Mouse (Mus musculus) ES-E14 (cell line): ENCODE results near the gene Rhoq. TPM values are rescaled to one million over a fixed set of nuclear protein-coding genes. Genes with fewer than 3 reads are reported as not detected.

ENCODE experiments used
- DNase-seq: peaks from one replicate; pipeline ENCODE4 v3.0.0-alpha.2; 2013; ENCODE audit warnings: low read depth, low spot score
- H3K27ac ChIP-seq: 2 replicates; pipeline ENCODE4 v1.5.1; 2012; ENCODE audit warnings: low read depth, mild to moderate bottlenecking, low read length, moderate library complexity, mixed read lengths; ENCODE audit not compliant: poor library complexity, insufficient read depth, severe bottlenecking
- H3K36me3 ChIP-seq: 2 replicates; pipeline ENCODE4 v1.6.1; 2012; ENCODE audit warnings: mild to moderate bottlenecking, low read length, moderate library complexity, mixed read lengths; ENCODE audit not compliant: control insufficient read depth, poor library complexity, insufficient read depth, severe bottlenecking
- H3K4me1 ChIP-seq, 2 experiments: fragments of 150-350 bp in 1 of 2; sonication (generic) in 1 of 2; 2 replicates each; pipeline ENCODE4 v1.6.1; 2012; ENCODE audit warnings: low read length in 2 of 2, mild to moderate bottlenecking in 1 of 2, mixed read lengths in 1 of 2; ENCODE audit not compliant: control insufficient read depth in 2 of 2, insufficient read depth in 2 of 2, poor library complexity in 1 of 2
- H3K4me3 ChIP-seq, 2 experiments: fragments of 150-350 bp in 1 of 2; sonication (generic) in 1 of 2; 2 replicates each; pipeline ENCODE4 v1.5.1; 2012; ENCODE audit warnings: low read length in 2 of 2, low read depth in 1 of 2, mild to moderate bottlenecking in 1 of 2, mixed read lengths in 1 of 2; ENCODE audit not compliant: insufficient read depth in 1 of 2, poor library complexity in 1 of 2, severe bottlenecking in 1 of 2
- H3K9ac ChIP-seq: 2 replicates; pipeline ENCODE4 v1.6.1; 2012; ENCODE audit warnings: low read depth, mild to moderate bottlenecking, low read length, mixed read lengths; ENCODE audit not compliant: poor library complexity, insufficient read depth, severe bottlenecking
- H3K9me3 ChIP-seq: fragments of 150-350 bp; sonication (generic); 2 replicates; pipeline ENCODE4 v1.6.1; 2012; ENCODE audit warnings: low read depth, mild to moderate bottlenecking, low read length; ENCODE audit not compliant: control insufficient read depth, insufficient read depth
- CHD2 ChIP-seq: IDR thresholded peaks from 2 replicates; pipeline ENCODE4 v1.6.1; 2014; ENCODE audit warnings: mild to moderate bottlenecking, low read depth, low read length, inconsistent platforms
- HCFC1 ChIP-seq: IDR thresholded peaks from 2 replicates; pipeline ENCODE4 v1.6.1; 2012; ENCODE audit warnings: low read length, inconsistent platforms, borderline replicate concordance; ENCODE audit not compliant: insufficient read depth
- MAFK ChIP-seq: IDR thresholded peaks from 2 replicates; pipeline ENCODE4 v1.6.1; 2014; ENCODE audit warnings: mild to moderate bottlenecking, low read depth, low read length, inconsistent platforms; ENCODE audit not compliant: insufficient read depth
- ZC3H11A ChIP-seq: IDR thresholded peaks from 2 replicates; pipeline ENCODE4 v1.6.1; 2012; ENCODE audit warnings: low read depth, mild to moderate bottlenecking, inconsistent platforms, low read length, borderline replicate concordance
- ZNF384 ChIP-seq: IDR thresholded peaks from 2 replicates; pipeline ENCODE4 v1.6.1; 2012; ENCODE audit warnings: low read depth, low read length, inconsistent platforms
- in situ Hi-C, 2 experiments: fragments of 600-800 bp; cut with MboI; formaldehyde crosslinking; loops; one replicate each; pipeline ENCODE4 v1.15.1; 2025; ENCODE audit warnings: low sequenced_read_pairs in 2 of 2, inconsistent platforms in 1 of 2; ENCODE audit not compliant: unreplicated experiment in 2 of 2
- total RNA-seq: library from RNA; depleted of rRNA; stranded (reverse); fragments of 300-350 nt; gene quantifications from 2 replicates; pipeline ENCODE4 v1.2.3, GENCODE M21; 2012

Rhoq gene
- total RNA-seq, 1 experiment = 5.9 TPM

DNA sequence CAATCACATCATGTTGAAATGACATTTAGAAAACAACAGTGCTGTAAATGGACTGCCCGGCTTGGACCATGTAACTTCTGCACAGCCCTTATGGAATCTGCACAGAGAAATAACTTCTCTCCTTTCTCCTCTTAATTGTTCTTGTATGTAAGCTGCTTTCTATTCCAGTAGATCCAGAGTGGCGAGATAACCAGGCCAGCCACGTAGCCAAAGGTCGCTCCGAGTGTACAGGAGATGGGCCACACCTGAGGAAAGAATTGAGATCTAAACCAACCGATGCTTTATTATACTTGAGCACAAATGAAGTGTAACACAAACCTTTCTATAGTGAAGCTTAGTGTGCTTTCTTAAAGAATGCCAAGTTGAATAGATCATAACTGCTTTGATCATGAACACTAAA is 34.4 kb downstream of the Rhoq start:
- DNase-seq = no peak
- H3K4me1 ChIP-seq = no peaks in the 10 kb centered on the region
- TF ChIP-seq MAFK (no peak), CHD2 (no peak), ZNF384 (no peak)
- H3K9ac ChIP-seq = no peak overlapping the region
- H3K4me3 ChIP-seq = no peak overlapping the region
- peaks cover 12% of the 10 kb centered on the region for H3K36me3 ChIP-seq
- in situ Hi-C loops = no loop called here
- no peak overlapping the region for H3K27ac ChIP-seq
- H3K9me3 ChIP-seq = no peaks in the 10 kb centered on the region

DNA sequence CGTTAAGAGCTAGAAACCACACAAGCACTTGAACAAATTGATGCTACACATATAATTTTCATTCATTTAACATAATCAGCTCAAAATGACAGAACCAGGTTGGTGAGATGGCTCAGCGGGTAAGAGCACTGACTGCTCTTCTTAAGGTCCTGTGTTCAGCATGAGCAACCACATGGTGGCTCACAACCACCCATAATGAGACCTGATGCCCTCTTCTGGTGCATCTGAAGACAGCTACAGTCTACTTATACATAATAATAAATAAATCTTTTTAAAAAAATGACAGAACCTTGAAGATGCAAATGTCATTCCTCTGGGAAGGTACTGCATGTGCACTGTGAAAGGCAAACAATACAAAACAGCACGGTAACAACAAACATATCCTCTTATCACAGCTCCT is 46.1 kb downstream of the Rhoq start:
- no peak for DNase-seq
- Histone ChIP-seq H3K27ac (no peak overlapping the region), H3K4me1 (no peaks in the 10 kb centered on the region), H3K36me3 (peaks cover 10% of the 10 kb centered on the region), H3K9ac (no peak overlapping the region), H3K4me3 (no peak overlapping the region), H3K9me3 (no peaks in the 10 kb centered on the region)
- in situ Hi-C loops = no loop called here
- TF ChIP-seq ZNF384 (no peak), MAFK (no peak), ZC3H11A (no peak), HCFC1 (no peak), CHD2 (no peak)

DNA sequence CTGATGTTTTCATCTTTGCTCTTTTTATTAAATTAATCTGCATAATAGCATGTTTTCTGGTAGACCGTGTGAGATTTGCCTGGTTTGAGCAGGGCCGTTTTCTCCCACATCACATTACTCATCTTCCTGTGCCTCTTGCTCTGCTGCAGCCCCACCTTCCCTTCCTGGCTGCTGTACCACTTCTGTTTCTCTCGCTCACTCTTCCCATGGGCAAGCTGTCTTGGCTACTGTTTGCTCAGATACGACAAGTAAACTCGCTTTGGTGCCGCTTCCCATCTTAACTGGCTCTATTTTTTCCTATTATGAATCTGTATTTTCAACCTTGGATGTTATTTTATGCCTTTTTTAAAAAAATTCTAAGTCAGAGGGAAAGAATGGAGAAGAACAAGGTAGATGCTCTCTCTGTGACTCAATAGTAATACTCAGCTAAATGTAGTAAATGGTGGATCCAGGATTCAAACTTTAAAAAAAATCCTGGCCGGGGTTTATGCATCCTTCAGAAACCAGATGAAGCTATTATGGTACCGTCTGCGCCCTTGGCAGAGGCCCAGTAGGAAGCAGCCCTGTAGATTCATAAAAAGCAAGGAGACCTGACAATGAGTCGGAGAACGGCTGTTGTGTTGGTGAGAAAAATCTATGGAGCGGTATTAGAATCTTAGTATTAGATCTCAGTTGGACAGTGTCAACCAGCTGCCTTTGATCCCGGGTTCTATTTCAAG is 48.6 kb downstream of the Rhoq start:
- Histone ChIP-seq H3K36me3 (peaks cover 10% of the 10 kb centered on the region), H3K27ac (no peak overlapping the region), H3K4me1 (no peaks in the 10 kb centered on the region), H3K4me3 (no peak overlapping the region), H3K9me3 (no peaks in the 10 kb centered on the region), H3K9ac (no peak overlapping the region)
- TF ChIP-seq MAFK = no peak
- TF ChIP-seq ZC3H11A = no peak
- no peak for TF ChIP-seq CHD2
- no peak for TF ChIP-seq HCFC1
- no peak for TF ChIP-seq ZNF384
- no peak for DNase-seq
- in situ Hi-C loops = no loop called here

DNA sequence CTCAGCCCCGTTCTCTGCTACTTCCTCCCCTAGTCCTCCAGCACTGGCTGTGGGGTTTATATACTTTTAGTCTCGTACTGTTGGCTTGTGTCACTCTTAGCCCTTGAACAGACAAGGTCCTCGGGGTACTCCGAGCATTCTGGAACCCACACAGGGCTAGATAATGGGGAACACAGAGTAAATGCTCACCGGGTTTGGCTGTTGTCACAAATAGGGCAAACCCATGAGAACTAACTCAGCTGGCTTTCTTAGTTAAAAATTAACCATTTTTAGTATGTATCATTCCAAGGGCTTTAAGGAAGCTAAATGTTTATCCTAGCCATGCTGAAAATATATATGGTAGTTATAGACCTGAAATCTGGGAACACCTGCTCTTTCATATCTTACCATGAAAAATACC is 56.8 kb downstream of the Rhoq start:
- TF ChIP-seq HCFC1 (no peak), ZC3H11A (no peak), MAFK (no peak), CHD2 (no peak), ZNF384 (no peak)
- H3K4me3 ChIP-seq = no peak overlapping the region

More for the DNA sequence above, 56.8 kb downstream of the Rhoq start:
- no peak overlapping the region for H3K27ac ChIP-seq
- H3K9ac ChIP-seq = no peak overlapping the region
- in situ Hi-C loops = no loop called here
- no peak for DNase-seq
- no peaks in the 10 kb centered on the region for H3K4me1 ChIP-seq
- H3K36me3 ChIP-seq = peaks cover 8% of the 10 kb centered on the region
- H3K9me3 ChIP-seq = no peaks in the 10 kb centered on the region
